In the genomic region with DNA sequence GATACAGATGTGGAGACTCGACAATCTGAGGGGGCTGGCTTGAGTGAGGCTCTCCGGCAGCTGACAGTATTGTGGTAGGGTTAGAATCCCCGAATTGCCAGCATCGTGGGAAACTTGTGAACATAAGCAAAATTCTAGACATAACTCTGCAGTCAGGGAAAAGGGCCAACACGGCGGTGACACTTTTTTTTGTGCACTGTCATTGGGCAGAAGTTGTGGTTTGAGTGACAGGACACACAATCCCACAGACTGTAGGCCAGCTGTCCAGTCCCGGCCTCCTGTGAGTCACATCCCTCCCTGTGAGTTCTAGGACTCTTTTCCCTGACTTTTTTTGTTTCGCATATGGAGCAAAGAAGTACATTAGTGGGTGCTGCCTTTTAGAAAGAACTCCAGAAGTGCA, we compare ENCODE assay signal across 9 mouse cellular contexts. TPM values are rescaled to one million over a fixed set of nuclear protein-coding genes. Genes with fewer than 3 reads are reported as not detected.
A peak's percentile ranks its signal among the peaks of the same experiment; 100 is the strongest.
DNase-seq lines count a peak whose midpoint lies in the region; ATAC-seq and TF ChIP-seq lines count a peak whose summit lies in the region.
"Had no signal": no experiment of that assay in that cellular context is flagged by ENCODE, and none has a peak within 500 bp of the region (broad histone marks: within the 10 kb centered on the region; RNA-seq: fewer than 3 reads in every experiment).

No protein-coding gene starts in this region.

- no peak overlapping the region for H3K27ac ChIP-seq in heart, postnatal 0 days (ENCODE audit: low read depth)
- no peak overlapping the region for H3K27ac ChIP-seq in midbrain, embryonic 14.5 days (replicated peaks; ENCODE audit: low read depth, low read length)

- no peaks in the 10 kb centered on the region; the same call in 1 of the 2 replicates for H3K4me1 ChIP-seq in heart, postnatal 0 days (ENCODE audit: control insufficient read depth, insufficient read depth)
- H3K4me1 ChIP-seq in midbrain, embryonic 14.5 days (ENCODE audit: control insufficient read depth, insufficient read depth, low read length): peaks cover 18% of the 10 kb centered on the region

- 0 out of 2 replicates have a peak overlapping the region, but pooled peaks have one; percentile 55 for H3K4me3 ChIP-seq in heart, postnatal 0 days (ENCODE audit: low read depth, low read length)
- peak overlapping the region; percentile 69 for H3K4me3 ChIP-seq in midbrain, embryonic 14.5 days (replicated peaks; ENCODE audit: low read depth, low read length)

- H3K9ac ChIP-seq in heart, postnatal 0 days (replicated peaks; ENCODE audit: low read depth, low read length): no peak overlapping the region
- H3K9ac ChIP-seq in midbrain, embryonic 14.5 days (replicated peaks; ENCODE audit: low read length): peak overlapping the region; percentile 79

- TF ChIP-seq EP300 in heart, postnatal 0 days (IDR thresholded peaks at IDR 0.05; ENCODE audit: low read depth): no peak

- DNase-seq in heart, postnatal 0 days (ENCODE audit: low spot score): no peak
- no peak for DNase-seq in heart, postnatal 10 days
- DNase-seq in adipocyte (ENCODE audit: low spot score): peak; percentile 56
- DNase-seq in frontal cortex, postnatal 36 days (ENCODE audit: low spot score in 2 of 2): peak; percentile 30 to 58
- DNase-seq in midbrain, embryonic 14.5 days: no peak
- no peak for DNase-seq in thymus, postnatal 25 days
- no peak for DNase-seq in c-Kit-positive CD71-positive TER-119-positive erythroid progenitor cells, embryonic 14.5 days (ENCODE audit: low spot score)
- DNase-seq in MN1 (ENCODE audit: low spot score): no peak
- DNase-seq: kidney, adult 11 months had no signal

- peaks cover 18% of the 10 kb centered on the region for H3K36me3 ChIP-seq in heart, postnatal 0 days (replicated peaks; ENCODE audit: control insufficient read depth, insufficient read depth, low read length)
- H3K36me3 ChIP-seq in midbrain, embryonic 14.5 days (ENCODE audit: control insufficient read depth, insufficient read depth, low read length): peaks cover 27% of the 10 kb centered on the region

- ATAC-seq in heart, postnatal 0 days (ENCODE audit: insufficient read depth, low read depth): no peak
- no peak for ATAC-seq in midbrain, embryonic 14.5 days (ENCODE audit: low FRiP score, low TSS enrichment)

- 72% methylated on average over 8 of the region's 8 CpGs for WGBS in heart, postnatal 0 days
- WGBS in midbrain, embryonic 14.5 days: 88% methylated on average over 8 of the region's 8 CpGs

- no peaks in the 10 kb centered on the region for H3K9me3 ChIP-seq in heart, postnatal 0 days (replicated peaks; ENCODE audit: control insufficient read depth, low read length)
- no peaks in the 10 kb centered on the region for H3K9me3 ChIP-seq in midbrain, embryonic 14.5 days (ENCODE audit: control insufficient read depth, low read length)

- no peak for TF ChIP-seq CTCF in heart, postnatal 0 days (IDR thresholded peaks at IDR 0.05; ENCODE audit: low read depth)

- H3K4me2 ChIP-seq in heart, postnatal 0 days (ENCODE audit: low read depth, low read length): peak overlapping the region; percentile 86; the same call in 1 of the 2 replicates
- peak overlapping the region; percentile 84 for H3K4me2 ChIP-seq in midbrain, embryonic 14.5 days (ENCODE audit: low read length)

- no peaks in the 10 kb centered on the region; the same call in 1 of the 2 replicates for H3K27me3 ChIP-seq in heart, postnatal 0 days (ENCODE audit: control insufficient read depth, insufficient read depth, low read length)
- no peaks in the 10 kb centered on the region for H3K27me3 ChIP-seq in midbrain, embryonic 14.5 days (ENCODE audit: control insufficient read depth, insufficient read depth, low read length)

- intact Hi-C loops in heart, postnatal 10 days (cut with DNase I): no loop called here

RNA-seq across cellular contexts. Expression of a gene that starts 1.3 kb away (rescaled TPM):
- 1.2 and 4.8 TPM in 2 replicates for total RNA-seq in heart, postnatal 0 days (2014; rRNA removed; ENCODE audit: low replicate concordance)
- polyA plus RNA-seq in heart, postnatal 0 days (2015; fragmentation: Nextera tagmentation; extraction: Ambion mirVana): 3.7 and 4.2 TPM in 2 replicates
- 1 to 10 TPM; 2.5 to 3.9 TPM for total RNA-seq in heart, postnatal 10 days (2021)
- 14.8 and 15.5 TPM in 2 replicates for polyA plus RNA-seq in midbrain, embryonic 14.5 days (2014; fragmentation: Nextera tagmentation; extraction: Ambion mirVana)

RNA-seq across cellular contexts. Expression of a gene that starts 25.6 kb away (rescaled TPM):
- total RNA-seq in heart, postnatal 0 days (2014; rRNA removed; ENCODE audit: low replicate concordance): 4.6 and 17.5 TPM in 2 replicates
- 16.7 and 19.8 TPM in 2 replicates for polyA plus RNA-seq in heart, postnatal 0 days (2015; fragmentation: Nextera tagmentation; extraction: Ambion mirVana)
- 10 to 100 TPM; 20.3 to 20.7 TPM for total RNA-seq in heart, postnatal 10 days (2021)
- 38.9 and 40.3 TPM in 2 replicates for polyA plus RNA-seq in midbrain, embryonic 14.5 days (2014; fragmentation: Nextera tagmentation; extraction: Ambion mirVana)

Comparison
In these comparisons a context has a peak if more than half of its experiments do, and no peak if none do; other contexts are left out.
1. DNase-seq: peak in adipocyte (single experiment) and frontal cortex, postnatal 36 days (2 of 2); none in heart, postnatal 0 days (single experiment), heart, postnatal 10 days (0 of 2), midbrain, embryonic 14.5 days (single experiment), thymus, postnatal 25 days (single experiment), c-Kit-positive CD71-positive TER-119-positive erythroid progenitor cells, embryonic 14.5 days (single experiment) and MN1 (single experiment).